Mouse (Mus musculus): Measurements from ENCODE around the gene Zfp568. TPM values are rescaled to one million over a fixed set of nuclear protein-coding genes. Genes with fewer than 3 reads are reported as not detected.
A peak's percentile ranks its signal among the peaks of the same experiment; 100 is the strongest.

Zfp568 gene
- polyA plus RNA-seq (2012; ENCODE audit: insufficient read depth, insufficient read length, low replicate concordance, missing spikeins): not detected in 2 replicates

DNA sequence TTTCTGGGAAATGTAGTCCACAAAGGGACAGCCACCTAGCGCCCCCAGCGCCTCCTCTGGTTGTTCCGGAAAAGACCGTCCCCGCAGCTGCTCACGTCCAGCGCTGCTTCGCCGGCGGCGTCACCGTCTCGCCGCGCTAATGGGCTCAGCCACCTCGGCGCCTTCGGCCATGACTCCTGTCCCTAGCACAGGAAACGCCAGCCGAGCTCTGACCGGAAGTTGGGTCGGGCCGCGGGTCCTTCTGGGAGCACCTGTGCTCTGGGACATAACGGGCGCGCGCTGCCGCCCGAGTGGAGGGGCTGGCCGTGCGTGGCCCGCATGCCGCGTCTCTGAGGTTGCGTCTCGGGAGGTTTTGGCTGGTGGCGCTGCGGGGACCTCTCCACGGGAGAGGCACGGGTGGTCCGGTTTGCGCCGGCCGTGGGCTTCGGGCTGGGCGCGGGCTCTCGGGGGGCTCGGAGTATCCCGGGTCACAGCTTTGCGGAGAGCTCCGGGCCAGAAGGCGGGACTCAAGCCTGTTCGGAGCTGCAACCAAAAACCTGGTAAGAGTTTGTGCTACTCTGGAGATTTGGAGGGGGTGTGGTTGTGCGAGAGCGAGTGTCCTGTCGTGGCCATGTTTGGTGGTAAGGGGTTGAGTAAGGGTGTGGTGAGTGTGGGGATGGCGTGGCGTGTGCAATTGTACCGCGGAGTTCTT is at the start of gene Zfp568:
Gene Zfp568, plus strand, starts transcription at position 266 of the 691 bp plus-strand sequence.
- H3K27ac ChIP-seq (ENCODE audit: insufficient read depth, low read depth, low read length): peak within 1 kb of the TSS; percentile 59
- H3K4me1 ChIP-seq (ENCODE audit: control insufficient read depth, insufficient read depth, low read length): peaks cover 6% of the 10 kb centered on the region
- under 1% methylated on average over 62 of the region's 62 CpGs for WGBS
- peak; percentile 93 for TF ChIP-seq POLR2A (IDR thresholded peaks at IDR 0.05; ENCODE audit: insufficient read depth, low read depth, low read length)
- peak; percentile 45; the same call in 1 of the 2 replicates for TF ChIP-seq CTCF (IDR thresholded peaks at IDR 0.05; ENCODE audit: insufficient read depth, low read depth, low read length)
- peak within 1 kb of the TSS; percentile 85 for H3K4me3 ChIP-seq (ENCODE audit: insufficient read depth, low read depth, low read length)

DNA sequence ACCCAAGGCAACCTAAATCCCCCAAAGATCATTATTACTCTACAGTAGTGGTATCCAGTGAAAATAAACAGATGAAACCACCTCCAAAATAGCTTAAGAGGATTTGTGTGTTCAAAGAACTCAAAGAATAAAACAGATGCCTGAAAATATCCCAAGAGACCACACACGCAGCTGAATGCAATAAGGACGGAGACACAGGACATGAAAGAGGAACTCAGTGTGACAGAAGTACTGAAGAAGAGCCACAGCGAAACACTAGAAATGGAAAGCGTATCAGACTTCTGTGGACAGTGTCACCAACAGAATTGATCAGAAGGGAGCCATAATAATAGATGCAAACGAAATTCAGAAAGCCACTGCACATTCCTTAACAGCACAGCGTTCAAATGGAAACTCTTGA is 44.9 kb upstream of the Zfp568 start:
- no peak overlapping the region for H3K27ac ChIP-seq (ENCODE audit: insufficient read depth, low read depth, low read length)
- no peak overlapping the region for H3K4me3 ChIP-seq (ENCODE audit: insufficient read depth, low read depth, low read length)
- H3K4me1 ChIP-seq (ENCODE audit: control insufficient read depth, insufficient read depth, low read length): no peaks in the 10 kb centered on the region
- TF ChIP-seq POLR2A (IDR thresholded peaks at IDR 0.05; ENCODE audit: insufficient read depth, low read depth, low read length) (no peak), CTCF (IDR thresholded peaks at IDR 0.05; ENCODE audit: insufficient read depth, low read depth, low read length) (no peak)
- 91% methylated on average over 6 of the region's 6 CpGs for WGBS

DNA sequence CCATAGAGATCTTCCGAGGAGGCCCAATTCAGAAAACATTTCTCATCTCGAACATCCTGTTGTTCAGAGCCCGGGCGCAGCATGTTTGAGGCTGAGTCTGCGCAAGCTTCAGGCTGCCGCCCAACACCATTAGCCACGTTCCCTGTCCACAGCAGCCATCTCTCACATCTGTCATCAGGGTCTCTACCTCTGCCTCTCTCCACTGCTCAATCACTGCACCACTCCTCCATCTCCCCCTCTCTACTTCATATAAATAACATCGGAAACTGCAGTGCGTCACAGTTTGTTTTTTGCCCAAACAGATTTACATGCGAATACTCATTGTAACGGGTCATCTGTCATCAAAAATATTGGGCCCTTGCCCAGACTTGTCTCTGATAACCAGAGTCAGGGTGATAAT is 42.7 kb upstream of the Zfp568 start:
- Histone ChIP-seq H3K27ac (ENCODE audit: insufficient read depth, low read depth, low read length) (no peak overlapping the region), H3K4me1 (ENCODE audit: control insufficient read depth, insufficient read depth, low read length) (no peaks in the 10 kb centered on the region), H3K4me3 (ENCODE audit: insufficient read depth, low read depth, low read length) (no peak overlapping the region)
- TF ChIP-seq POLR2A (IDR thresholded peaks at IDR 0.05; ENCODE audit: insufficient read depth, low read depth, low read length) (no peak), CTCF (IDR thresholded peaks at IDR 0.05; ENCODE audit: insufficient read depth, low read depth, low read length) (no peak)
- 76% methylated on average over 11 of the region's 11 CpGs for WGBS

DNA sequence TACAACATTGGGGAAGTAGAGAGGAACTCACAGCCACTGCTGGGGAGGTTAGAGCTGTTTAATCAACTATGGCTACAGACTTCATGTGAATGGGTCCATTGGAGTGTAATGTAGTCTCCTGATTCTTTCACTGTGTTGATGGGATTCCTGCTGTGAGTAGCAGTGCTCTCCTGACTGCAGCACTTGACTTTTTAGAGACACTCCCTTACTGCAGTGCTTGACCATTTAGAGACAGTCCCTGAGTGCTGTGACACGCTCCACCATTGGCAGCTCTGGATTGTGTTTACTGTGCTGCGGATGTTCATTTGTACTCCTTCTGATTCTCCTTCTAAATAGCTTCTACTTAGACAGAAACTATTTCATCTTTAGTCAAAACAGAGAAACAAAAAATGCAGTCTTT is 41.0 kb upstream of the Zfp568 start:
- Histone ChIP-seq H3K4me3 (ENCODE audit: insufficient read depth, low read depth, low read length) (no peak overlapping the region), H3K27ac (ENCODE audit: insufficient read depth, low read depth, low read length) (no peak overlapping the region), H3K4me1 (ENCODE audit: control insufficient read depth, insufficient read depth, low read length) (no peaks in the 10 kb centered on the region)
- TF ChIP-seq CTCF (IDR thresholded peaks at IDR 0.05; ENCODE audit: insufficient read depth, low read depth, low read length) (no peak), POLR2A (IDR thresholded peaks at IDR 0.05; ENCODE audit: insufficient read depth, low read depth, low read length) (no peak)
- WGBS: 56% methylated on average over 2 of the region's 2 CpGs

DNA sequence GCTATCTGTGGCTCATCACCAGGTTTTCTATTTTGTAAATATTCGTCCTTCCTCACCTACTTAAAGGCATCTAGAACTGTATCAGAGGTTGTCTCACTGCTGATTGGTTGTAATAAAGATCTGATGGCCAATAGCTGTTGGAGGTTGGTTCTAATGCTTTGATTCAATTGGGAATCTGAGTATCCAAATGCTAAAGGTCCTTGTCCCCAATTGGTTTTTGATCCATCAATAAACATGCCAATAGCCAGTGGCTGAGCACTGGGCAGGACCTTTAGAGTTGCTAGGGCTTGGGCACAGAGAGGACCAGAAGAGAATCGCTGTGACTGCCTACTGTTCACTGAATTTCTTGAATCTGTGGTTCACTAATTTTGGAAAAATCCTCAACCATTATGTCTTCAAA is 40.0 kb upstream of the Zfp568 start:
- Histone ChIP-seq H3K4me3 (ENCODE audit: insufficient read depth, low read depth, low read length) (no peak overlapping the region), H3K27ac (ENCODE audit: insufficient read depth, low read depth, low read length) (no peak overlapping the region), H3K4me1 (ENCODE audit: control insufficient read depth, insufficient read depth, low read length) (no peaks in the 10 kb centered on the region)
- TF ChIP-seq CTCF (IDR thresholded peaks at IDR 0.05; ENCODE audit: insufficient read depth, low read depth, low read length) (no peak), POLR2A (IDR thresholded peaks at IDR 0.05; ENCODE audit: insufficient read depth, low read depth, low read length) (no peak)
- 76% methylated on average over 2 of the region's 2 CpGs for WGBS

DNA sequence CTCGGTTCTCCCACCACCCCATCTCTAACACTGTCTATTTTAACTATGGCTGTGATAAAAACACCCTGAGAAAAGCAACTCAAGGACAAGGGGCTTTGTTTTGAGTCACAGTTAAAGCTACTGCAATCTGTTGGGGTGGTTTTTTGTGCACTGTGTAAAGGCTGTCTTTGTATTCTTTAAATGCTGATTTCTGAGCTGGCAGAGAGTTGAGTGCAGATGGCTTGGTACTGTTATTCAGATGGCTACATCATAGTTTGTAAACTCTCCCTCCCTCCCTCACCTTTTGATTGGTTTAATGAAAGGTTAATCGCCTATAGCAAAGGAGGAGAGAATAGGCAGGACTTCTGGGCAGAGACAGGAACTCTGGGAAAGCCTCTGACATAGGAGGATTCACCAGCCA is 39.6 kb upstream of the Zfp568 start:
- Histone ChIP-seq H3K4me3 (ENCODE audit: insufficient read depth, low read depth, low read length) (no peak overlapping the region), H3K27ac (ENCODE audit: insufficient read depth, low read depth, low read length) (no peak overlapping the region), H3K4me1 (ENCODE audit: control insufficient read depth, insufficient read depth, low read length) (no peaks in the 10 kb centered on the region)
- WGBS: 20% methylated on average over 2 of the region's 2 CpGs
- TF ChIP-seq POLR2A (IDR thresholded peaks at IDR 0.05; ENCODE audit: insufficient read depth, low read depth, low read length) (no peak), CTCF (IDR thresholded peaks at IDR 0.05; ENCODE audit: insufficient read depth, low read depth, low read length) (no peak)

DNA sequence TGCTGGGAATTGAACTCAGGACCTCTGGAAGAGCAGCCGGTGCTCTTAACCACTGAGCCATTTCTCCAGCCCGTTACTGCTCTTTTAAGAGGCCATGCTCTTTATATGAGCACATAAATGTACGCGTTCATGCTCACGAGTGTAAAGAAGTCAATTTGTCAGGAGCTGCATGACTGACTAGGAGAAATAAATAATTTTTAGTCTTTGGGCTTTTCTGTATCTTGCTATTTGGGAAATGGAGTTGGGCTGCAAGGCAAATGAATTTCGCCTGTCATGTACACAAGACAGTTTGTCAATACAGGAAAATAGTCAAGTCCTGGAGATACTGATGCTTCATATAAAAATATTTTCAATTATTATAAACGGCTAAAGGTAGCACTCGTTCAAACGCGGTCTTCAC is 30.7 kb upstream of the Zfp568 start:
- Histone ChIP-seq H3K4me1 (ENCODE audit: control insufficient read depth, insufficient read depth, low read length) (no peaks in the 10 kb centered on the region), H3K27ac (ENCODE audit: insufficient read depth, low read depth, low read length) (peak overlapping the region; percentile 72), H3K4me3 (ENCODE audit: insufficient read depth, low read depth, low read length) (0 out of 2 replicates have a peak overlapping the region, but pooled peaks have one; percentile 84)
- no peak for TF ChIP-seq POLR2A (IDR thresholded peaks at IDR 0.05; ENCODE audit: insufficient read depth, low read depth, low read length)
- no peak for TF ChIP-seq CTCF (IDR thresholded peaks at IDR 0.05; ENCODE audit: insufficient read depth, low read depth, low read length)
- 19% methylated on average over 10 of the region's 10 CpGs for WGBS

DNA sequence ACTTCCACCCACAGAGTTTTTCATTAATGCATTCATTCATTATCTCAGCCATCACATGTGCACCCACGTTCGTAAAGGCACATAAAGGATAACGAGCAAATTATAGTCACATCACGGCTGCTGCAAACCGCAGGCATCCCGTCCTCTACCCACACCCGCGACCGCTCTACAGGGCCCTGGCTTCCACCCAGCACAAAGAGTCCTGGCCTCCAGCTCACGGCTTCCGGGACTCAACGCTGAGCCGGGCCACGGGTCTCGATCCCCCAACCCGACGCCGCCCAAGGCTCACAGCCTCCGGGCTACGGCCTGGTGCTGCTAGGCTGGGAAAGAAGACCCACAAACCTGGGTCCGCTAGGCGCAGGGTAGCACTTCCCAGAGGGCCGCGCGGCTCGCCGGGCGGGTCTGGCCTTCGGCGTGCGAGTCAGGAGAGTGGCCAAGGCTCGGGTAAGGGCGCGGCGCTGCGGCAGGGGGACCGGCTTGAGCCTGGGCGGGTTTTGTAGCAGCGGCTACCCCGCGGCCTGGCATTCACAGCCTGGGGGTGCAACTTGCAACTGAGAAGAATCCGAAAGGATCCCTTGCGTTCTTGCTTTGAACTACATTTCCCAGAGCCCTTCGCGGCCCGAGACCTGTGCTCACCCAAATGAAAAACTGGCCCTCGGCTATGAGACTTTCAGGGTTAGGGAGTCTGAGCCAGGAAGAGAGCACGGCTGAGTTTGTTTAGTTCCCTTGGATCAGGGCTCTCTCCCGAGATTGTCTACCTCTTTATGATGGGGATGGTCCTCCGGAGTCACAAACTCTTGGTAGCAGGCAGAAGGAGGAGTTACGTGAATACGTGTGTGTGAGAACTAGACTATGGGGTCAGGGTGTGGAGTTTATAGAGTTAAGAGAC is 30.0 kb upstream of the Zfp568 start, which contains the start of gene Zfp74:
Gene Zfp74, minus strand, starts transcription at position 577 of the 889 bp plus-strand sequence.
- Histone ChIP-seq H3K27ac (ENCODE audit: insufficient read depth, low read depth, low read length) (peak within 1 kb of the TSS; percentile 72), H3K4me3 (ENCODE audit: insufficient read depth, low read depth, low read length) (peak within 1 kb of the TSS; percentile 84), H3K4me1 (ENCODE audit: control insufficient read depth, insufficient read depth, low read length) (no peaks in the 10 kb centered on the region)
- no peak; the same call in 1 of the 2 replicates for TF ChIP-seq CTCF (IDR thresholded peaks at IDR 0.05; ENCODE audit: insufficient read depth, low read depth, low read length)
- TF ChIP-seq POLR2A (IDR thresholded peaks at IDR 0.05; ENCODE audit: insufficient read depth, low read depth, low read length): peak; percentile 46; the same call in 1 of the 2 replicates
- WGBS: under 1% methylated on average over 52 of the region's 52 CpGs

DNA sequence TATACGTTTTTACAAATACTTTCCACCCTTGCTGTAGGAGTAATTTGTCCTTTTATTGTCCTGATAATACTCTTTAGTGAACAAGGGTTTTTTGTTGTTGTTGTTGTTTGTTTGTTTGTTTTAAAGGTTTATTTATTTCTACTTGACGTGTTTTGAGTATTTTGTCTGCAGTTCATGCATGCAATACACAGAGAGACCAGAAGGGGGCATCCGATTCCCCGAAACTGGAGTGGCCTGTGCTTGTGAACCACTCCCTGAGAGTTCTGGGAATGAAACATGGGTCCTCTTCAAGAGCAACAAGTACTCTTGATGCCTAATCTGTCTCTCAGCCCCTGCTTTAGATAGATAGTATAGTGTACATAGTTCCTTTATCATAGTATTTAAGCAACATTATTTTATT is 29.0 kb upstream of the Zfp568 start:
- Histone ChIP-seq H3K4me3 (ENCODE audit: insufficient read depth, low read depth, low read length) (no peak overlapping the region), H3K27ac (ENCODE audit: insufficient read depth, low read depth, low read length) (no peak overlapping the region), H3K4me1 (ENCODE audit: control insufficient read depth, insufficient read depth, low read length) (no peaks in the 10 kb centered on the region)
- 10% methylated on average over 4 of the region's 4 CpGs for WGBS
- TF ChIP-seq CTCF (IDR thresholded peaks at IDR 0.05; ENCODE audit: insufficient read depth, low read depth, low read length): peak; percentile 13; the same call in 1 of the 2 replicates
- TF ChIP-seq POLR2A (IDR thresholded peaks at IDR 0.05; ENCODE audit: insufficient read depth, low read depth, low read length): no peak

Measured in olfactory bulb, adult 2 months (tissue).